Mouse (Mus musculus): Measurements from ENCODE around the gene Pdss2.

DNA sequence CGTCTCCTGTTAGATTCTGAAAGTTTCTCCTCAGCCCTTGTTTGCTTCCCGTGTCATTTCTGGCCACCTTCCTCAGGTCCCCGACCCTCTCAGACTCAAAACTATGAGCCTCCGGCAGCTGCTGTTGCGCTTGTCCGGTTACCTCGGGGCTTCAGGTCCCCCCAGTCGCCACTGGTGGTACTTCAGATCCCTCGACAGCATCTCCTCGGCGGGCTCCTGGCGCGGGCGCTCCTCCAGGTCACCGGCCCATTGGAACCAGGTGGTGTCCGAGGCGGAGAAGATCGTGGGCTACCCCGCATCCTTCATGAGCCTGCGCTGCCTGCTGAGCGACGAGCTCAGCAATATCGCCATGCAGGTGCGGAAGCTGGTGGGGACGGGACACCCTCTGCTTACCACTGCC lies 373 bp downstream of the Pdss2 start:
- TF ChIP-seq CTCF (IDR thresholded peaks at IDR 0.05; ENCODE audit: low read depth, low read length) = no peak
- no peak for TF ChIP-seq EP300 (IDR thresholded peaks at IDR 0.05; ENCODE audit: insufficient read depth, low read depth, low read length)
- TF ChIP-seq POLR2A (IDR thresholded peaks at IDR 0.05; ENCODE audit: insufficient read depth, low read length) = no peak
